Mouse (Mus musculus): ENCODE data around the gene Ppp6r3.

The Ppp6r3 gene

GRCm38 (mm10) chr19:3431066-3431465 is 144.5 kb downstream of the Ppp6r3 start:
- DNase-seq (ENCODE audit: low spot score) = no peak

GRCm38 (mm10) chr19:3429156-3429816 is 146.3 kb downstream of the Ppp6r3 start:
- no peak for DNase-seq (ENCODE audit: low spot score)

- no peak for DNase-seq (ENCODE audit: low spot score)
Measured at GRCm38 (mm10) chr19:3428057-3428830, 147.3 kb downstream of the Ppp6r3 start.

- no peak for DNase-seq (ENCODE audit: low spot score)
Measured at GRCm38 (mm10) chr19:3424214-3424613, 151.3 kb downstream of the Ppp6r3 start.

GRCm38 (mm10) chr19:3422981-3423380 is 152.6 kb downstream of the Ppp6r3 start:
- DNase-seq (ENCODE audit: low spot score) = no peak

- DNase-seq (ENCODE audit: low spot score) = no peak
Measured at GRCm38 (mm10) chr19:3422488-3422887, 153.1 kb downstream of the Ppp6r3 start.

GRCm38 (mm10) chr19:3419251-3419650 is 156.3 kb downstream of the Ppp6r3 start:
- DNase-seq (ENCODE audit: low spot score) = no peak

GRCm38 (mm10) chr19:3414268-3414733 is 161.2 kb downstream of the Ppp6r3 start, which contains the start of gene Gal:
Gal (minus strand) TSS chr19:3414544.
- no peak for DNase-seq (ENCODE audit: low spot score)

- DNase-seq (ENCODE audit: low spot score) = no peak
Measured at GRCm38 (mm10) chr19:3405531-3406281, 169.8 kb downstream of the Ppp6r3 start.
